Mouse (Mus musculus) liver, adult 2 months (tissue): ENCODE measurements at regions not wholly inside any gene's neighbourhood (a gene's known extent, or its start where the extent isn't known, plus 50 kb on each side); places are given as distances from the start of the nearest gene placed in this dataset.

ENCODE experiments used
- CTCF ChIP-seq: fragments of 200-500 bp; IDR thresholded peaks from 2 replicates; pipeline ENCODE4 v1.5.1; 2011; ENCODE audit warnings: low read depth, low read length, control low read depth
- POLR2A ChIP-seq: fragments of 200-500 bp; IDR thresholded peaks from 2 replicates; pipeline ENCODE4 v1.6.1; 2011; ENCODE audit warnings: low read length, control low read depth; ENCODE audit not compliant: insufficient read depth; ENCODE audit errors: extremely low read depth

- TF ChIP-seq CTCF (no peak), POLR2A (no peak)
These were observed 186.5 kb upstream of the Tenm3 start for GRCm38 (mm10) chr8:49030255-49030654.
